Mouse (Mus musculus) forebrain, embryonic 10.5 days (tissue): Measurements from ENCODE around the gene Plcb1. TPM values are rescaled to one million over a fixed set of nuclear protein-coding genes. Genes with fewer than 3 reads are reported as not detected.
"Not testable (repeated sequence)": the region's sequence is repeated elsewhere in the genome, so short reads cannot be mapped to it uniquely, and the experiment has no call there.

Source experiments
- DNase-seq: peaks from one replicate; pipeline ENCODE4 v3.0.0-alpha.2; 2017; ENCODE audit warnings: low spot score; ENCODE audit errors: extremely low spot score
- H3K27ac ChIP-seq: fragments of 300-500 bp; sonication (generic); 2 replicates; pipeline ENCODE4 v1.5.1; 2016; ENCODE audit warnings: mild to moderate bottlenecking
- H3K27me3 ChIP-seq: fragments of 300-500 bp; sonication (generic); 2 replicates; pipeline ENCODE4 v1.6.1; 2016; ENCODE audit warnings: mild to moderate bottlenecking; ENCODE audit not compliant: poor library complexity, severe bottlenecking
- H3K36me3 ChIP-seq: fragments of 300-500 bp; sonication (generic); replicated peaks from 2 replicates; pipeline ENCODE4 v1.6.1; 2016; ENCODE audit warnings: mild to moderate bottlenecking, moderate library complexity
- H3K4me1 ChIP-seq: fragments of 300-500 bp; sonication (generic); 2 replicates; pipeline ENCODE4 v1.6.1; 2016
- H3K4me3 ChIP-seq: fragments of 300-500 bp; sonication (generic); 2 replicates; pipeline ENCODE4 v1.5.1; 2016; ENCODE audit warnings: mild to moderate bottlenecking, moderate library complexity
- H3K9me3 ChIP-seq: fragments of 300-500 bp; sonication (generic); 2 replicates; pipeline ENCODE4 v1.6.1; 2016; ENCODE audit warnings: mild to moderate bottlenecking, moderate library complexity
- WGBS: fragments of 180-500 bp; shearing (Covaris S2); methylation state at CpG from one replicate; pipeline ENCODE4 v1.1.7; 2016; 5-methylcytosine and 5-hydroxymethylcytosine counted together
- polyA plus RNA-seq: library from polyadenylated mRNA; unstranded; fragments of >200 nt; fragmentation: Nextera tagmentation; extraction: Ambion mirVana; gene quantifications from 2 replicates; pipeline ENCODE4 v1.2.1, GENCODE M21; 2016

The Plcb1 gene
- polyA plus RNA-seq, 1 experiment from 2014 or later, result 4.2 TPM

- Histone ChIP-seq H3K4me1 (peaks cover 8% of the 10 kb centered on the region), H3K27ac (no peak overlapping the region), H3K4me3 (no peak overlapping the region), H3K36me3 (no peaks in the 10 kb centered on the region), H3K27me3 (no peaks in the 10 kb centered on the region), H3K9me3 (no peaks in the 10 kb centered on the region)
- WGBS, result 93% methylated on average over 6 of the region's 6 CpGs
- no peak for DNase-seq
Observed at GRCm38 (mm10) chr2:134972376-134972775, 186.5 kb downstream of the Plcb1 start.

DNA sequence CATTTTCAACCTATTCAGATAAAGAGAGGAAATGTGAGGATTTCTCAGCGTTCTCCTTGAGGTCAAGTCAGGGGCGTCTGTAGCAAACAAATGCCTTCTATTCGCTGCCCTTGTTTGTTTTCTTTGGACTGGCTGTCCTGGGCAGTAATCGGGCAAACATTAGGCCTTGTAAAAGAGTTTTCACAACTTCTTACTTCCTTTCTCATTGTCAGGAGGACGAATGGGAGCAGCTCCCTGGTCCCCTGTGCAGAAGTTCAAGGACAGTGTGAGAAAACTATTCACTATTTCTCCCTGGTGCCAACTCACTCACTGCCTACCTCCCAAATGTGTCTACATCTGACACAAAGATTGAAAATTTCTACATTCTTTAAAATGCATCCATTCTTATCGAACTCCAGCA lies 188.8 kb downstream of the Plcb1 start:
- Histone ChIP-seq H3K36me3 (no peaks in the 10 kb centered on the region), H3K9me3 (no peaks in the 10 kb centered on the region), H3K4me3 (no peak overlapping the region), H3K27me3 (no peaks in the 10 kb centered on the region), H3K27ac (no peak overlapping the region), H3K4me1 (peaks cover 8% of the 10 kb centered on the region)
- no peak for DNase-seq
- 56% methylated on average over 6 of the region's 6 CpGs for WGBS

DNA sequence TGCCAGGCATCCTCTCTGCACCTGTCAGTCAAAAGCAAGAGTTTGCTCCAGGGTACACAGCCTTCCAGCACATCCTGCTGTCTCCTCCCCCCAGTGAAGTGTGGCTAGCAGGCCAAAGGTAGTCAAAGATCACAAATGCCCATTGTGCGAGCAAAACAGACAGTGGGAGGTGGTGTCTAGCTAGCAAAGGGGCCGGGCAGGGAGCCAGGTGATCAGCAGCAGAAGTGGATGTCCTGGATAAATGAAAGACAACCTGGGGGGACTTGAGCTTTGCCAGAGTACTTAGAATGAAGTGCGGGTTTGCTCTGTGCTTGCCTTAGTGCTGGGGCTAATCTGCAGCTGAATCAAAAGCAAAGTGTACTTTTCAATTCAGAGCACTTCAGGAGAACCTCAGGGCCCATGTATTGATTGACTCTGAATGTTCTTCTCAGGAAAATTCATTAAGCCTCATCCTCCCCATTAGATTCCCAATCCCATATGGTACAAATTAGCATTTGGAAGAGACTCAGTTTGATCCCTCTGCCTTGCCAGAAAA lies 191.0 kb downstream of the Plcb1 start:
- H3K27ac ChIP-seq, result no peak overlapping the region
- WGBS, result 20% methylated on average over 3 of the region's 3 CpGs

DNA sequence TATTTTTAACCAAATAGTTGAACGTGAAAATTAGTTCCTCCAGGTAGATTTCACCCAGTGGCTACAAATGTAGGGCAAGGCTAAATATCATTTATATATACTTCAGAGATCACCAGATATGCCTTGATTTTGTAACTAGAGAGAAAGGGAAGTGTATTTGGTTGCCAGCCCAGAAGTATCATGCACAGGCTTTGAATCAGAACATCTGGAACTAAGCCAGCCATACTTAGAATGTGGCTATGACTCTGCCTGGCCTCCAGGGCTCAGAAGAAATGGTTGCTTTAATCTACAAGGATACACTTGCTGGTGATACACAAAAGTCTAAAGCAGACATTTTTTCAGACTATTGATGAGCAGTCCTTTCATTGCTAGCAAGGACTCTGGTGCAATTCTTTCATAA lies 191.8 kb downstream of the Plcb1 start:
- 89% methylated on average over 1 of the region's 1 CpGs for WGBS
- DNase-seq, result no peak
- H3K4me1 ChIP-seq, result peaks cover 8% of the 10 kb centered on the region

More for the DNA sequence above, 191.0 kb downstream of the Plcb1 start:
- H3K4me1 ChIP-seq, result peaks cover 8% of the 10 kb centered on the region
- H3K36me3 ChIP-seq, result no peaks in the 10 kb centered on the region
- no peaks in the 10 kb centered on the region for H3K9me3 ChIP-seq
- H3K4me3 ChIP-seq, result no peak overlapping the region
- H3K27me3 ChIP-seq, result no peaks in the 10 kb centered on the region
- DNase-seq, result no peak

DNA sequence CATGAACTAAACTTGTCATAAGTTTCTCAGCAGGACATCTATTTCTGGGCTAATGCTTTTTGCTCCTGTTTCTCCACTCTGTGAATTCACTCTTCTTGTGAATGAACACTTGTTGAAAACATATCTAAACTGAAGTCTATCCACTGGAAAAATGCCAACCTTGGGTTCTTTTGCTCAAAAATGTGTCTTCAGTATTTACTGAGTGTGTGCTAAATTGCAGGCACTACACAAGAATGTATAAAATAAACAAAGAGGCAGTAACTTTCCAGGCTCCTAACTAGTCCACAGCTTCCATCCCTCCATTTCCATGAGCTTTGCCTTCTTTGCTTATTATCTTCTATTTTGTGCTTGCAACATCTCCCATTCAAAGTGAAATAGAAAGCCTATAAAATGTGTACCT lies 195.5 kb downstream of the Plcb1 start:
- Histone ChIP-seq H3K27ac (no peak overlapping the region), H3K27me3 (no peaks in the 10 kb centered on the region), H3K4me3 (no peak overlapping the region), H3K4me1 (peaks cover 8% of the 10 kb centered on the region), H3K9me3 (no peaks in the 10 kb centered on the region), H3K36me3 (no peaks in the 10 kb centered on the region)
- no peak for DNase-seq

More for the DNA sequence above, 191.8 kb downstream of the Plcb1 start:
- Histone ChIP-seq H3K36me3 (no peaks in the 10 kb centered on the region), H3K9me3 (no peaks in the 10 kb centered on the region), H3K27ac (no peak overlapping the region), H3K27me3 (no peaks in the 10 kb centered on the region), H3K4me3 (no peak overlapping the region)

GRCm38 (mm10) chr2:134984884-134985283 lies 199.0 kb downstream of the Plcb1 start:
- no peak for DNase-seq
- 91% methylated on average over 3 of the region's 3 CpGs for WGBS

GRCm38 (mm10) chr2:134987978-134988377 lies 202.1 kb downstream of the Plcb1 start:
- no peak for DNase-seq
- Histone ChIP-seq H3K27me3 (no peaks in the 10 kb centered on the region), H3K36me3 (no peaks in the 10 kb centered on the region), H3K9me3 (no peaks in the 10 kb centered on the region), H3K4me1 (no peaks in the 10 kb centered on the region), H3K4me3 (no peak overlapping the region), H3K27ac (no peak overlapping the region)
- WGBS, result 91% methylated on average over 5 of the region's 5 CpGs

More at GRCm38 (mm10) chr2:134984884-134985283, 199.0 kb downstream of the Plcb1 start:
- Histone ChIP-seq H3K4me1 (no peaks in the 10 kb centered on the region), H3K27me3 (no peaks in the 10 kb centered on the region), H3K36me3 (no peaks in the 10 kb centered on the region), H3K4me3 (no peak overlapping the region), H3K27ac (no peak overlapping the region), H3K9me3 (no peaks in the 10 kb centered on the region)

- H3K9me3 ChIP-seq, result no peaks in the 10 kb centered on the region
- no peak overlapping the region for H3K4me3 ChIP-seq
- 91% methylated on average over 9 of the region's 9 CpGs for WGBS
- DNase-seq, result no peak
- no peaks in the 10 kb centered on the region for H3K27me3 ChIP-seq
- H3K4me1 ChIP-seq, result no peaks in the 10 kb centered on the region
- no peak overlapping the region for H3K27ac ChIP-seq
- H3K36me3 ChIP-seq, result no peaks in the 10 kb centered on the region
Observed at GRCm38 (mm10) chr2:134989650-134990292, 203.9 kb downstream of the Plcb1 start.

GRCm38 (mm10) chr2:135007134-135007533 lies 221.3 kb downstream of the Plcb1 start:
- Histone ChIP-seq H3K4me1 (no peaks in the 10 kb centered on the region), H3K27ac (no peak overlapping the region), H3K36me3 (no peaks in the 10 kb centered on the region), H3K27me3 (no peaks in the 10 kb centered on the region), H3K9me3 (no peaks in the 10 kb centered on the region), H3K4me3 (no peak overlapping the region)
- WGBS, result 84% methylated on average over 1 of the region's 1 CpGs
- no peak for DNase-seq

GRCm38 (mm10) chr2:135007885-135008284 lies 222.0 kb downstream of the Plcb1 start:
- not testable (repeated sequence) for H3K27ac ChIP-seq, H3K36me3 ChIP-seq, H3K27me3 ChIP-seq, H3K4me3 ChIP-seq, H3K4me1 ChIP-seq, DNase-seq, H3K9me3 ChIP-seq
- WGBS, result 94% methylated on average over 2 of the region's 2 CpGs

GRCm38 (mm10) chr2:135010371-135010770 lies 224.5 kb downstream of the Plcb1 start:
- H3K27ac ChIP-seq, result no peak overlapping the region
- WGBS, result 93% methylated on average over 8 of the region's 8 CpGs
- no peaks in the 10 kb centered on the region for H3K36me3 ChIP-seq
- H3K27me3 ChIP-seq, result no peaks in the 10 kb centered on the region
- H3K4me1 ChIP-seq, result no peaks in the 10 kb centered on the region
- no peak for DNase-seq
- H3K4me3 ChIP-seq, result no peak overlapping the region
- H3K9me3 ChIP-seq, result no peaks in the 10 kb centered on the region

DNA sequence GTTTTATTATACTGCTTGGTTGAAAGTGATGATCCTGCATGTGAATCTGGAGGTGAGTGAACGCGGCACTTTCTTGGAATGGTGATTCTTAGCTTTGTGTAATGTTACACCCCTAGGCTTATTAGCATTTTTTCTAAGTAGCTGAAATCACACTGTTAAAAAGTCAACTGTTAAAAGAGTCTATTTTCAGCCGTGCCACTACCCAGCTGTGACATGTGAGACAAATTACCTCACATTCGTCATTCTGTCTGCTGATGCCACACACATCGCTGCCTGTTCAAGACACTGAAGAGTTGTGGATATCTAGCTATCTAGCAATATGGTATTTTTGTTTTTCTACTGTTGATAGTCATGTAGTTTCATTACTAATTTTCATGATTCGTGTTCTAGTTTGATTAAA lies 229.6 kb downstream of the Plcb1 start:
- no peaks in the 10 kb centered on the region for H3K27me3 ChIP-seq
- 82% methylated on average over 6 of the region's 6 CpGs for WGBS

DNA sequence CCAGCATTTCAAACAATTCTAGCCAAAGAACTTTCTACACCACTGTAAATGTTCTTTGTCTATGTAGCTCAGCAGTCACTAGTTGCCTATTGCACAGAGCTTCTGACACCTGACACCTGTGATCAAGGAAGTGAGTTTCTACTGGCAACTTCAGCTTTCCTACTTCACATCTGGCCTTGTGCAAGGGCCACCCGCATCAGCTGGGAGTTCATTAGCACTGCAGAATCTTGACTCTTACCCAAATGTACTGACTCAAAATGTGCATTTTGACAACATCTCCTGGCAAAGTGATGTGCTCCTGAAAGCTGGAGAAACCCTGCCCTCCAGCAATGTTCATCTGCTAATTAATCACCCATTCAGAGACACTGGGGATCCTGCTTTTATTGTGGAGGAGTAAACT lies 232.4 kb downstream of the Plcb1 start:
- 84% methylated on average over 1 of the region's 1 CpGs for WGBS
- DNase-seq, result no peak

More for the DNA sequence above, 229.6 kb downstream of the Plcb1 start:
- no peak for DNase-seq
- Histone ChIP-seq H3K4me3 (no peak overlapping the region), H3K4me1 (no peaks in the 10 kb centered on the region), H3K36me3 (no peaks in the 10 kb centered on the region), H3K27ac (no peak overlapping the region), H3K9me3 (no peaks in the 10 kb centered on the region)

More for the DNA sequence above, 232.4 kb downstream of the Plcb1 start:
- H3K27ac ChIP-seq, result no peak overlapping the region
- H3K4me1 ChIP-seq, result no peaks in the 10 kb centered on the region
- H3K36me3 ChIP-seq, result no peaks in the 10 kb centered on the region
- no peak overlapping the region for H3K4me3 ChIP-seq
- no peaks in the 10 kb centered on the region for H3K9me3 ChIP-seq
- H3K27me3 ChIP-seq, result no peaks in the 10 kb centered on the region
